Mouse (Mus musculus) MEL (cell line): ENCODE results near the gene Csnk1e. TPM values are rescaled to one million over a fixed set of nuclear protein-coding genes. Genes with fewer than 3 reads are reported as not detected.

Source experiments
- DNase-seq: peaks from one replicate; pipeline ENCODE4 v3.0.0; 2011; ENCODE audit warnings: low read depth, low spot score
- H3K27ac ChIP-seq: 2 replicates; pipeline ENCODE4 v1.5.1; 2012; ENCODE audit warnings: low read depth, mild to moderate bottlenecking, control low read depth, low read length, moderate library complexity; ENCODE audit not compliant: control insufficient read depth
- H3K27me3 ChIP-seq, 2 experiments: fragments of 150-350 bp in 1 of 2; sonication (generic) in 1 of 2; 2 replicates each; pipeline ENCODE4 v1.6.1; 2012; ENCODE audit warnings: low read length in 2 of 2, mild to moderate bottlenecking in 2 of 2, improper control_type of control experiment in 1 of 2, moderate library complexity in 1 of 2; ENCODE audit not compliant: insufficient read depth in 2 of 2, control insufficient read depth in 1 of 2
- H3K36me3 ChIP-seq, 2 experiments: 2 replicates each; pipeline ENCODE4 v1.6.1; 2012 to 2014; ENCODE audit warnings: low read length in 2 of 2, improper control_type of control experiment in 1 of 2, inconsistent platforms in 1 of 2, mild to moderate bottlenecking in 1 of 2; ENCODE audit not compliant: insufficient read depth in 2 of 2, control insufficient read depth in 1 of 2
- H3K4me1 ChIP-seq, 2 experiments: fragments of 150-350 bp in 1 of 2; sonication (generic) in 1 of 2; 2 replicates each; pipeline ENCODE4 v1.6.1; 2012; ENCODE audit warnings: low read length in 2 of 2, improper control_type of control experiment in 1 of 2, mild to moderate bottlenecking in 1 of 2; ENCODE audit not compliant: insufficient read depth in 2 of 2, control insufficient read depth in 1 of 2
- H3K4me3 ChIP-seq, 2 experiments: fragments of 150-350 bp in 1 of 2; sonication (generic) in 1 of 2; 2 replicates each; pipeline ENCODE4 v1.5.1; 2012; ENCODE audit warnings: low read depth in 2 of 2, low read length in 2 of 2, mild to moderate bottlenecking in 2 of 2, moderate library complexity in 2 of 2, control low read depth in 1 of 2, improper control_type of control experiment in 1 of 2; ENCODE audit not compliant: control insufficient read depth in 1 of 2, insufficient read depth in 1 of 2
- H3K79me2 ChIP-seq: 2 replicates; pipeline ENCODE4 v1.6.1; 2012; ENCODE audit warnings: mild to moderate bottlenecking, low read length, moderate library complexity; ENCODE audit not compliant: control insufficient read depth, poor library complexity, insufficient read depth
- H3K9ac ChIP-seq: 2 replicates; pipeline ENCODE4 v1.6.1; 2012; ENCODE audit warnings: low read depth, mild to moderate bottlenecking, control low read depth, low read length, moderate library complexity; ENCODE audit not compliant: control insufficient read depth, poor library complexity, severe bottlenecking
- H3K9me3 ChIP-seq: fragments of 150-350 bp; sonication (generic); replicated peaks from 2 replicates; pipeline ENCODE4 v1.6.1; 2012; ENCODE audit warnings: mild to moderate bottlenecking, low read length, improper control_type of control experiment, moderate library complexity; ENCODE audit not compliant: insufficient read depth
- CHD1 ChIP-seq: IDR thresholded peaks from 2 replicates; pipeline ENCODE4 v1.6.1; 2012; ENCODE audit warnings: low read depth, mild to moderate bottlenecking, inconsistent platforms, low read length, improper control_type of control experiment
- CHD2 ChIP-seq: IDR thresholded peaks from 2 replicates; pipeline ENCODE4 v1.6.1; 2011; ENCODE audit warnings: low read length, improper control_type of control experiment
- CTCF ChIP-seq, 3 experiments: IDR thresholded peaks in 2 of 3; conservative IDR thresholded peaks in 1 of 3; 2 replicates each; pipeline ENCODE4 v1.5.1; 2011 to 2012; ENCODE audit warnings: low read length in 3 of 3, low read depth in 2 of 3, mild to moderate bottlenecking in 2 of 3, improper control_type of control experiment in 1 of 3, inconsistent platforms in 1 of 3, mixed read lengths in 1 of 3, moderate library complexity in 1 of 3; ENCODE audit not compliant: control insufficient read depth in 1 of 3, insufficient read depth in 1 of 3, poor library complexity in 1 of 3, severe bottlenecking in 1 of 3
- E2F4 ChIP-seq: IDR thresholded peaks from 2 replicates; pipeline ENCODE4 v1.6.1; 2011; ENCODE audit warnings: low read depth, low read length, improper control_type of control experiment, borderline replicate concordance
- ELF1 ChIP-seq: IDR thresholded peaks from 2 replicates; pipeline ENCODE4 v1.6.1; 2014; ENCODE audit warnings: low read depth, mild to moderate bottlenecking, inconsistent platforms, low read length, improper control_type of control experiment, moderate library complexity
- EP300 ChIP-seq, 2 experiments: IDR thresholded peaks; 2 replicates each; pipeline ENCODE4 v1.6.1; 2011; ENCODE audit warnings: improper control_type of control experiment in 2 of 2, low read length in 2 of 2, low read depth in 1 of 2, mild to moderate bottlenecking in 1 of 2
- ETS1 ChIP-seq: IDR thresholded peaks from 2 replicates; pipeline ENCODE4 v1.6.1; 2012; ENCODE audit warnings: low read depth, mild to moderate bottlenecking, inconsistent platforms, low read length, improper control_type of control experiment, moderate library complexity
- GABPA ChIP-seq: IDR thresholded peaks from 2 replicates; pipeline ENCODE4 v1.6.1; 2012; ENCODE audit warnings: low read depth, mild to moderate bottlenecking, inconsistent platforms, low read length, improper control_type of control experiment, moderate library complexity
- JUND ChIP-seq: IDR thresholded peaks from 2 replicates; pipeline ENCODE4 v1.6.1; 2011; ENCODE audit warnings: low read depth, mild to moderate bottlenecking, improper control_type of control experiment, low read length
- KAT2A ChIP-seq: conservative IDR thresholded peaks from 2 replicates; pipeline ENCODE4 v1.6.1; 2012; ENCODE audit warnings: low read depth, low read length, improper control_type of control experiment, inconsistent platforms
- MAFK ChIP-seq: IDR thresholded peaks from 2 replicates; pipeline ENCODE4 v1.6.1; 2011; ENCODE audit warnings: low read depth, mild to moderate bottlenecking, low read length, improper control_type of control experiment, borderline replicate concordance
- MAX ChIP-seq: IDR thresholded peaks from 2 replicates; pipeline ENCODE4 v1.6.1; 2011; ENCODE audit warnings: low read length, improper control_type of control experiment
- MEF2A ChIP-seq: IDR thresholded peaks from 2 replicates; pipeline ENCODE4 v1.6.1; 2014; ENCODE audit warnings: low read depth, mild to moderate bottlenecking, inconsistent platforms, low read length, improper control_type of control experiment; ENCODE audit not compliant: poor library complexity, insufficient replicate concordance, severe bottlenecking; ENCODE audit errors: extremely low read depth
- MYB ChIP-seq: IDR thresholded peaks from 2 replicates; pipeline ENCODE4 v1.6.1; 2011; ENCODE audit warnings: mild to moderate bottlenecking, low read depth, low read length, improper control_type of control experiment
- NELFE ChIP-seq: IDR thresholded peaks from 2 replicates; pipeline ENCODE4 v1.6.1; 2011; ENCODE audit warnings: low read depth, low read length, improper control_type of control experiment
- POLR2A ChIP-seq, 2 experiments: IDR thresholded peaks; 2 replicates each; pipeline ENCODE4 v1.6.1; 2011 to 2012; ENCODE audit warnings: low read length in 2 of 2, mild to moderate bottlenecking in 2 of 2, control low read depth in 1 of 2, improper control_type of control experiment in 1 of 2, low read depth in 1 of 2, moderate library complexity in 1 of 2; ENCODE audit not compliant: control insufficient read depth in 1 of 2, insufficient read depth in 1 of 2, poor library complexity in 1 of 2
- POLR2AphosphoS2 ChIP-seq: IDR thresholded peaks from 2 replicates; pipeline ENCODE4 v1.6.1; 2011; ENCODE audit warnings: low read length, improper control_type of control experiment
- POLR2AphosphoS5 ChIP-seq: IDR thresholded peaks from 2 replicates; pipeline ENCODE4 v1.6.1; 2012; ENCODE audit warnings: low read depth, borderline replicate concordance, mild to moderate bottlenecking, inconsistent platforms, low read length, moderate library complexity, mixed read lengths
- RAD21 ChIP-seq: IDR thresholded peaks from 2 replicates; pipeline ENCODE4 v1.6.1; 2011; ENCODE audit warnings: mild to moderate bottlenecking, low read depth, low read length, improper control_type of control experiment
- RCOR1 ChIP-seq: IDR thresholded peaks from 2 replicates; pipeline ENCODE4 v1.6.1; 2012; ENCODE audit warnings: low read depth, mild to moderate bottlenecking, inconsistent platforms, low read length, improper control_type of control experiment
- SIN3A ChIP-seq: IDR thresholded peaks from 2 replicates; pipeline ENCODE4 v1.6.1; 2012; ENCODE audit warnings: low read length, improper control_type of control experiment, inconsistent platforms
- TBP ChIP-seq: IDR thresholded peaks from 2 replicates; pipeline ENCODE4 v1.8.0; 2011; ENCODE audit warnings: low read depth, low read length, improper control_type of control experiment
- TCF12 ChIP-seq: IDR thresholded peaks from 2 replicates; pipeline ENCODE4 v1.6.1; 2014; ENCODE audit warnings: low read depth, mild to moderate bottlenecking, inconsistent platforms, low read length, improper control_type of control experiment, moderate library complexity
- UBTF ChIP-seq: IDR thresholded peaks from 2 replicates; pipeline ENCODE4 v1.6.1; 2012; ENCODE audit warnings: low read depth, mild to moderate bottlenecking, inconsistent platforms, low read length, improper control_type of control experiment, moderate library complexity, borderline replicate concordance; ENCODE audit not compliant: insufficient read depth
- USF2 ChIP-seq, 2 experiments: IDR thresholded peaks; 2 replicates each; pipeline ENCODE4 v1.6.1; 2011 to 2012; ENCODE audit warnings: improper control_type of control experiment in 2 of 2, low read length in 2 of 2, borderline replicate concordance in 1 of 2, inconsistent platforms in 1 of 2, low read depth in 1 of 2, mild to moderate bottlenecking in 1 of 2; ENCODE audit not compliant: insufficient read depth in 1 of 2
- ZC3H11A ChIP-seq: IDR thresholded peaks from 2 replicates; pipeline ENCODE4 v1.6.1; 2012; ENCODE audit warnings: low read depth, mild to moderate bottlenecking, inconsistent platforms, low read length, improper control_type of control experiment
- polyA plus RNA-seq, 2 experiments: library from polyadenylated mRNA; stranded (reverse) in 1 of 2; unstranded in 1 of 2; fragments of >175 nt in 1 of 2; fragments of >200 nt in 1 of 2; gene quantifications; 2 replicates each; pipeline versions ENCODE4 v1.2.1 to v1.2.4; 2012; ENCODE audit warnings: low replicate concordance in 2 of 2, low read depth in 1 of 2; ENCODE audit not compliant: insufficient read length in 2 of 2, insufficient read depth in 1 of 2, missing spikeins in 1 of 2
- total RNA-seq: library from RNA; depleted of rRNA; stranded (reverse); fragments of 300-350 nt; gene quantifications from 2 replicates; pipeline ENCODE4 v1.2.3, GENCODE M21; 2012

The Csnk1e gene
- total and polyA plus RNA-seq, 3 experiments, result 28.5 to 58.1 TPM; not detected in 1

DNA sequence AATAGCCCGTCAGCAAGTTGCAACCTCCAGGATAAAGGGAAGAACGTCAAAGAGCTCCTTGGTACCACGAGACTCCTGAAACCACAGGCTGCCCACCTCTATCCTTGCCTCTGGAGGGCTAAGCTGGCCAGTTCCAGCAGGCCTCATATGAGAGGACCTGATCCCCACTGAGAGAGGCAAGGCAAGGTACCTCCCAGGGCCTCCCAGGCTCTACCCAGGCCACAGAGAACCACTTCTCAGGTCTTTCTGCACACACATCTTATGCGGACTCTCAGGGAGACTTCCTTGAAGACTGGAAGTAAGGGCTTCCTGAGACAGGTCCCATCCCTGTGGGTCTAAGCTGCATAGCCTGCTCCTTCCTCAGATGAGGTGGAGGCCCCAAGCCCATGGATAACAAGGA is 16.0 kb downstream of the Csnk1e start:
- Histone ChIP-seq H3K36me3 (peaks cover 0 to 24% of the 10 kb centered on the region in 2 experiments; a peak in 2 of 4 replicates), H3K9ac (no peak overlapping the region), H3K4me1 (peaks cover 20 to 36% of the 10 kb centered on the region in 2 experiments), H3K79me2 (peaks cover 15% of the 10 kb centered on the region), H3K4me3 (no peak overlapping the region), H3K27me3 (no peaks in the 10 kb centered on the region), H3K9me3 (no peaks in the 10 kb centered on the region), H3K27ac (no peak overlapping the region)
- no peak for TF ChIP-seq MAX
- TF ChIP-seq ZC3H11A, result no peak
- no peak for TF ChIP-seq ELF1
- TF ChIP-seq CHD1, result no peak
- TF ChIP-seq JUND, result no peak
- TF ChIP-seq POLR2AphosphoS5, result no peak
- TF ChIP-seq GABPA, result no peak
- no peak for TF ChIP-seq POLR2AphosphoS2
- no peak for DNase-seq

DNA sequence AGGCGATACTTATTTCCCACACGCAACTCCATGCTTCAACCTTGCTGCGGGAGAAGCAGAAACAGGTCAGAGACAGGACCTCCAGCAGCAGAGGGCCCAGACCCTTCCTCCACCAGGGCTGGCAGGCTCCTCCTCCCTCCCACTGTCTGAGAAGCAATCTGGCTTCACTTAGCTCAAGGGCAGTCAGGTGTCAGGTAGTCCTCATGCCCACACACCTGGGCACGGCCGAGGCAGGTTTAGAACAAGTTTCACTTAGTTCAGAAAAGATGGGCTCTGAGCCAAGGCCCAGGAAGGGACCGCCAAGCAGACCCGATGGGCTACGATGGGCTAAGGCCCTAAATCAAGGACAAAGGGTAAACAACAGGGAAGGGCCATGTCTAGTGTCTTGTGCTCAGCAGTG is 16.6 kb downstream of the Csnk1e start:
- TF ChIP-seq RCOR1 (no peak), KAT2A (no peak), POLR2AphosphoS2 (no peak), CHD2 (no peak), RAD21 (no peak), SIN3A (no peak), TBP (no peak)
- no peak for DNase-seq
- H3K79me2 ChIP-seq, result peaks cover 15% of the 10 kb centered on the region
- peaks cover 0 to 24% of the 10 kb centered on the region in 2 experiments; a peak in 2 of 4 replicates for H3K36me3 ChIP-seq
- H3K9me3 ChIP-seq, result no peaks in the 10 kb centered on the region
- H3K27me3 ChIP-seq, result no peaks in the 10 kb centered on the region
- H3K4me3 ChIP-seq, result no peak overlapping the region
- peaks cover 20 to 36% of the 10 kb centered on the region in 2 experiments for H3K4me1 ChIP-seq
- H3K27ac ChIP-seq, result no peak overlapping the region
- no peak overlapping the region for H3K9ac ChIP-seq

DNA sequence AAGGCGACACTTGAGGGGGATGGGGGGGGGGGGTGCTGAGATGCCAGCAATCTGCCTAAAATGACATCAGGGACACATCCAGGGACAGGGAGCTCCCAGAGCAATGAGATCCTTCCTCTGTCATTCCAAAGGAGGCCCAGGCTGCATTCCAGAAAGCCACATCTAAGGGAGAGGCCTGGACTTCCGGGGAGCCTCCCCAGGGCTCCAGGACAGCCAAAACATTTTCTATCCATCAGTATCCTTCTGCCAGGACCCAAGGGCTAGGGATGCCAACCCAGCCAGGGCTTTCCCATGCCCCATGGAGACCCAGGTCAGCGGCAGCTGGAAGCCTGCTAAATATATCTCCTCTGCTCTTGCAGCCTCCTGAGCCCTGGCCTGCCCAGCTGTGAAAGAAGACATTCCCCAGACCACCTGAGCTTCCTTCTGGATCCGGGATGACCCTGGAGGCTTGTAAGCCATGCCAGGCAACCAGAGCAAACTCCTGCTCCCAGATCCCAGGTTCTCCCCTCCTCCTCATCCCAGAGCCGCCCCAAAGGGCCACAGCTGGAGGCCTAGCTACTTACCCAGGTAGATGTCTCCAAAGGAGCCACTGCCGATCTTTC is 17.1 kb downstream of the Csnk1e start:
- Histone ChIP-seq H3K36me3 (peaks cover 0 to 24% of the 10 kb centered on the region in 2 experiments; a peak in 2 of 4 replicates), H3K4me3 (no peak overlapping the region), H3K27me3 (no peaks in the 10 kb centered on the region), H3K79me2 (peaks cover 15% of the 10 kb centered on the region), H3K9me3 (no peaks in the 10 kb centered on the region), H3K4me1 (peaks cover 20 to 36% of the 10 kb centered on the region in 2 experiments), H3K9ac (no peak overlapping the region), H3K27ac (no peak overlapping the region)
- TF ChIP-seq RAD21 (no peak), CTCF (IDR thresholded peaks at IDR 0.05 in 2 of 3, conservative IDR thresholded peaks at IDR 0.05 in 1 of 3; ENCODE audit: control insufficient read depth in 1 of 3, insufficient read depth in 1 of 3, low read depth in 2 of 3, low read length in 3 of 3, poor library complexity in 1 of 3, severe bottlenecking in 1 of 3) (no peak), EP300 (IDR thresholded peaks at IDR 0.05; ENCODE audit: low read depth in 1 of 2, low read length in 2 of 2) (no peak), MYB (no peak), MEF2A (no peak), USF2 (IDR thresholded peaks at IDR 0.05; ENCODE audit: borderline replicate concordance in 1 of 2, insufficient read depth in 1 of 2, low read depth in 1 of 2, low read length in 2 of 2) (no peak), ZC3H11A (no peak), POLR2A (IDR thresholded peaks at IDR 0.05; ENCODE audit: control insufficient read depth in 1 of 2, insufficient read depth in 1 of 2, low read depth in 1 of 2, low read length in 2 of 2, poor library complexity in 1 of 2) (no peak), CHD1 (no peak), TBP (no peak), E2F4 (no peak), UBTF (no peak), TCF12 (no peak), MAFK (no peak), ETS1 (no peak), NELFE (no peak)
- no peak for DNase-seq
